Mouse (Mus musculus) lung, postnatal 0 days (tissue): ENCODE results near the gene Dnajb6. TPM values are rescaled to one million over a fixed set of nuclear protein-coding genes. Genes with fewer than 3 reads are reported as not detected.
A peak's percentile ranks its signal among the peaks of the same experiment; 100 is the strongest.
"Not testable (repeated sequence)": the region's sequence is repeated elsewhere in the genome, so short reads cannot be mapped to it uniquely, and the experiment has no call there.

Source experiments
- ATAC-seq: fragments of 200-750 bp; cut with Nextera tagmentation; 2 replicates; pipeline ENCODE4 v1.8.0; 2017; ENCODE audit warnings: moderate library complexity
- DNase-seq: peaks from one replicate; pipeline ENCODE4 v3.0.0-alpha.2; 2016; ENCODE audit warnings: low spot score
- H3K27ac ChIP-seq: fragments of 300-500 bp; sonication (generic); 2 replicates; pipeline ENCODE4 v1.5.1; 2014; ENCODE audit warnings: antibody characterized with exemption, mild to moderate bottlenecking, low read length, mixed read lengths
- H3K27me3 ChIP-seq: fragments of 300-500 bp; sonication (generic); replicated peaks from 2 replicates; pipeline ENCODE4 v1.6.1; 2014; ENCODE audit warnings: low read length, mixed read lengths; ENCODE audit not compliant: insufficient read depth
- H3K36me3 ChIP-seq: fragments of 300-500 bp; sonication (generic); 2 replicates; pipeline ENCODE4 v1.6.1; 2014; ENCODE audit warnings: low read length, mixed read lengths; ENCODE audit not compliant: insufficient read depth
- H3K4me1 ChIP-seq: fragments of 300-500 bp; sonication (generic); 2 replicates; pipeline ENCODE4 v1.6.1; 2014; ENCODE audit warnings: antibody characterized with exemption, low read depth, low read length, mixed read lengths; ENCODE audit not compliant: insufficient read depth
- H3K4me2 ChIP-seq: fragments of 300-500 bp; sonication (generic); replicated peaks from 2 replicates; pipeline ENCODE4 v1.6.1; 2014; ENCODE audit warnings: low read depth, mild to moderate bottlenecking, low read length, moderate library complexity, mixed read lengths
- H3K4me3 ChIP-seq: fragments of 300-500 bp; sonication (generic); 2 replicates; pipeline ENCODE4 v1.5.1; 2014; ENCODE audit warnings: low read depth, low read length
- H3K9ac ChIP-seq: fragments of 300-500 bp; sonication (generic); replicated peaks from 2 replicates; pipeline ENCODE4 v1.6.1; 2014; ENCODE audit warnings: low read depth, mild to moderate bottlenecking
- H3K9me3 ChIP-seq: fragments of 300-500 bp; sonication (generic); 2 replicates; pipeline ENCODE4 v1.6.1; 2016; ENCODE audit warnings: low read length, mixed read lengths
- CTCF ChIP-seq: IDR thresholded peaks from 2 replicates; pipeline ENCODE4 v1.5.1; 2016; ENCODE audit warnings: antibody characterized with exemption, mild to moderate bottlenecking
- EP300 ChIP-seq: IDR thresholded peaks from 2 replicates; pipeline ENCODE4 v1.6.1; 2016; ENCODE audit warnings: antibody characterized with exemption, mild to moderate bottlenecking, control low read depth
- WGBS: fragments of 180-500 bp; shearing (Covaris S2); extraction: QIAGEN DNeasy Blood & Tissue Kit; methylation state at CpG from one replicate; pipeline ENCODE4 v1.1.7; 2014; 5-methylcytosine and 5-hydroxymethylcytosine counted together
- polyA plus RNA-seq: library from polyadenylated mRNA; unstranded; fragments of >200 nt; fragmentation: Nextera tagmentation; extraction: Ambion mirVana; gene quantifications from 2 replicates; pipeline ENCODE4 v1.2.1, GENCODE M21; 2015

Gene Dnajb6
- polyA plus RNA-seq, 1 experiment from 2014 or later = 120 TPM

GRCm38 (mm10) chr5:29808940-29809339, 73.5 kb downstream of the Dnajb6 start:
- Histone ChIP-seq H3K9ac (no peak overlapping the region), H3K27ac (no peak overlapping the region), H3K4me1 (no peaks in the 10 kb centered on the region), H3K9me3 (no peaks in the 10 kb centered on the region), H3K36me3 (no peaks in the 10 kb centered on the region), H3K4me2 (no peak overlapping the region), H3K4me3 (no peak overlapping the region), H3K27me3 (no peaks in the 10 kb centered on the region)
- WGBS = 93% methylated on average over 1 of the region's 1 CpGs
- DNase-seq (no peak), ATAC-seq (no peak)
- TF ChIP-seq CTCF (no peak), EP300 (no peak)

- not testable (repeated sequence) for DNase-seq, ATAC-seq, H3K4me2 ChIP-seq, H3K27me3 ChIP-seq, H3K36me3 ChIP-seq, H3K27ac ChIP-seq, H3K4me3 ChIP-seq, H3K9ac ChIP-seq, H3K4me1 ChIP-seq, H3K9me3 ChIP-seq
- WGBS = 74% methylated on average over 7 of the region's 7 CpGs
Measured at GRCm38 (mm10) chr5:29811377-29811921, 76.0 kb downstream of the Dnajb6 start.

- Histone ChIP-seq H3K4me1 (no peaks in the 10 kb centered on the region), H3K9ac (no peak overlapping the region), H3K27me3 (no peaks in the 10 kb centered on the region), H3K4me2 (no peak overlapping the region), H3K9me3 (no peaks in the 10 kb centered on the region), H3K27ac (no peak overlapping the region), H3K4me3 (no peak overlapping the region), H3K36me3 (no peaks in the 10 kb centered on the region)
- WGBS = 94% methylated on average over 5 of the region's 5 CpGs
- no peak for ATAC-seq
- no peak for TF ChIP-seq CTCF
- TF ChIP-seq EP300 = no peak
- DNase-seq = peak; percentile 25
Measured at GRCm38 (mm10) chr5:29816523-29817242, 81.2 kb downstream of the Dnajb6 start.

- DNase-seq = no peak
- ATAC-seq = no peak
- Histone ChIP-seq H3K9me3 (no peaks in the 10 kb centered on the region), H3K4me2 (no peak overlapping the region), H3K4me1 (no peaks in the 10 kb centered on the region), H3K36me3 (no peaks in the 10 kb centered on the region), H3K27ac (no peak overlapping the region), H3K4me3 (no peak overlapping the region), H3K9ac (no peak overlapping the region), H3K27me3 (no peaks in the 10 kb centered on the region)
- TF ChIP-seq EP300 (no peak), CTCF (no peak)
- WGBS = 79% methylated on average over 5 of the region's 5 CpGs
Measured at GRCm38 (mm10) chr5:29817400-29817799, 81.9 kb downstream of the Dnajb6 start.

GRCm38 (mm10) chr5:29818287-29818686, 82.8 kb downstream of the Dnajb6 start:
- Histone ChIP-seq H3K9ac (no peak overlapping the region), H3K27ac (no peak overlapping the region), H3K36me3 (no peaks in the 10 kb centered on the region), H3K27me3 (no peaks in the 10 kb centered on the region), H3K4me2 (no peak overlapping the region), H3K4me1 (no peaks in the 10 kb centered on the region), H3K9me3 (no peaks in the 10 kb centered on the region), H3K4me3 (no peak overlapping the region)
- DNase-seq (peak; percentile 66), ATAC-seq (peak; percentile 71)
- WGBS = 55% methylated on average over 4 of the region's 4 CpGs
- no peak for TF ChIP-seq EP300
- no peak for TF ChIP-seq CTCF

- Histone ChIP-seq H3K9ac (no peak overlapping the region), H3K4me3 (no peak overlapping the region), H3K9me3 (no peaks in the 10 kb centered on the region), H3K36me3 (no peaks in the 10 kb centered on the region), H3K4me1 (no peaks in the 10 kb centered on the region), H3K27me3 (no peaks in the 10 kb centered on the region), H3K27ac (no peak overlapping the region), H3K4me2 (no peak overlapping the region)
- peak; percentile 61 for DNase-seq
- TF ChIP-seq EP300 (no peak), CTCF (peak; percentile 53)
- ATAC-seq = no peak
- 42% methylated on average over 3 of the region's 3 CpGs for WGBS
Measured at GRCm38 (mm10) chr5:29824796-29825195, 89.3 kb downstream of the Dnajb6 start.
